Mouse (Mus musculus): ENCODE data around the gene Akt1s1.

The Akt1s1 gene

DNA sequence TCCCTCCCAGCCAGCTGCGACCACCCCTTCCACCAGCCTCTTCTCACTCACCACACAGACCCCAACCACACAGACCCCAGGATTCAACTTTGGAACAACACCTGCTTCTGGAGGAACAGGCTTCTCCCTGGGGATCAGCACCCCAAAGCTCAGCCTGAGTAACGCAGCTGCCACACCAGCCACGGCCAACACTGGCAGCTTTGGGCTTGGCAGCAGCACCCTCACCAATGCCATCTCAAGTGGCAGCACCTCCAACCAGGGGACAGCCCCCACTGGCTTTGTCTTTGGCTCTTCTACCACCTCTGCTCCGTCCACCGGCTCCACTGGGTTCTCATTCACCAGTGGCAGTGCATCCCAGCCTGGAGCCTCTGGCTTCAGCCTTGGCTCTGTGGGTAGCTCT is 20.1 kb upstream of the Akt1s1 start:
- no peak for DNase-seq

DNA sequence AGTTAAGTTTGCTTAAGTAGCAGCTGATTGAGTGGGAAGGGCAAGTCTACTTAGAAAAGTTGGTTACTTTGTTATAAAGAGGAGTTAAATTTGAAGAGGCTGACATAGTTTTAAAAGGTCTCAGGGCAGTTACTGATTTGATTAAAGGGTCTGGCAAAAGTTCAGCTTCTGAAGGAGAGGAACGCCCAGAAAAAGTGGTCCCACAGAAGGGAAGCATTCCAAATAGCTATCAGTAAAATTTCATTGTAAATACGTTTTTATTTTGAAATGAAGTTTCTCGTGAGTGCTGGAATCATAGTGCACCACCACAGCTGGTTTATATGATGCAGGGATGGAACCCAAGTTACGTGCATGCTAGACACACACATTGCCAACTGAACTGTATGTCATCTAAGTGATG is 16.0 kb upstream of the Akt1s1 start:
- no peak for DNase-seq

DNA sequence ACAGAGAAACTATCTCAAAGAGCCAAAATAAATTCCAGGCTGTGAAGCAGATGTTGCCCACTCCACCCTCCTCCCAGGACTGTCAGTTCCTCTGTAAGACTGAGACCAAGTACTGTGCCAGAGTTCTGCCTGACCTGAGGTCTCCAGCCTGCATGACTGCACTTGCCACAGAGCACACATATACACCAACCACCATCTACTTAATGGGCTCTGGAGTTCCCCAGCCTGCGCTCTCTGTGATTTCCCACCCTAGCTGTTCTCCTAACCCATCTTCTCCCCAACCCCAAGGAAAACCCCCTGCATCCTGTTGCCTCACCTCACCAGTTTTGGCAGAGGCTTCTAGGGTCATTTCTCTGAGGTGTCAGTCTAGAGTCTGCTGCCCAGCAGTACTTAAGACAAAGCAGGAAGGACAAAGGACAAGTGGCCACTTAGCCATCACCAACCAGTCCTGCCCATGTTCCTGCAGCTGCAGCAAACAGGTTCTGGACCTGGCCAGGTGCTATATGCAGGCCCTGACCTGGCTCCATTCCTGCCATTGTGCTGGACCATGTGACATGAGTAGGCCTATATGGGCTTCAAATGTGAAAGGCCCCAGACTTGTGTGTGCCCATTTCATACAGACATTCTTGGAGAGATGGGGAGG is 13.3 kb upstream of the Akt1s1 start:
- DNase-seq, result no peak

DNA sequence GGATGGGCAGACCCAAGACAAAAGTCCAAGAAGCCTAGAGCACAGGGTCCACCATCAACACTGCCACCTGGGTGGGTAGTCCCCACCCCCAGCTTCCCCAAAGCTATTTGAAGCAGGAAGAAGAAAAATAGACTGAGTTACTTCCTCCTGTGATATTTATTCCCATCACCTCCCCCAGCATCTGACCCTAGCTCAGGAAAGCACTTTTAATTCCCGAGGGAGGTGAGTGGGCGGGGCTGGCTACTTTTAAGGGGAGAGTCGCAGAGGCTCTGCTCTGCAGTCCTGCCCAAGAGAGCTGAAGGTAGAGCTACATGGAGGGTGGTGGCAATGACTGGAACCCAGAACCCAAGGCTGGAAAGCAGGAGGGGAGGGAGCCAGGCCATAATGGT is 12.8 kb upstream of the Akt1s1 start:
- no peak for DNase-seq

DNA sequence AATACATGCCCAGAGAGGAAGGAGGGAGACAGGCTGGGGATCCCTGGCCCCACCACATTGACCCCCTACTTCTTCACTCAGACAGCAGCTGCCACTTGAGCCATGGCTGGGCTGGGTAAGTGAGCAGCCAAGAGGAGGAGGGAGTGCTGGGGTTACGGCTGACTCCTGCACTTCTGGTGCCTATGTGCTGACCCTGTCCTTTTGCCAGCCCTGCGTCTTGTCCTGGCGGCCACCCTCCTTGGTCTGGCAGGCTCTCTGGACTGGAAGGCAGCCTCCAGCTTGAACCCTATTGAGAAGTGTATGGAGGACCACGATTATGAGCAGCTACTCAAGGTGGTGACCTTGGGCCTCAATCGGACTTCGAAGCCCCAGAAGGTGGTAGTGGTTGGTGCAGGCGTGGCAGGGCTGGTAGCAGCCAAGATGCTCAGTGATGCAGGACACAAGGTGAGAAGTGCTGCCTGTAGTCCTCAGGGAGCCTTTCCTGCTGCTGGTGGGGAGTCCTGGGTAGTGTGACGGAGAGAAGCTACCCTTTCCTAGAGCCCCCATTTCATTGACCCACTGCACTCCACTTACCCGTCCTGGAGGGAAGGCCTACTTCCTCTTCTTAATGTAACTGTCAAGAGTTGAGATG is 12.3 kb upstream of the Akt1s1 start:
- no peak for DNase-seq

DNA sequence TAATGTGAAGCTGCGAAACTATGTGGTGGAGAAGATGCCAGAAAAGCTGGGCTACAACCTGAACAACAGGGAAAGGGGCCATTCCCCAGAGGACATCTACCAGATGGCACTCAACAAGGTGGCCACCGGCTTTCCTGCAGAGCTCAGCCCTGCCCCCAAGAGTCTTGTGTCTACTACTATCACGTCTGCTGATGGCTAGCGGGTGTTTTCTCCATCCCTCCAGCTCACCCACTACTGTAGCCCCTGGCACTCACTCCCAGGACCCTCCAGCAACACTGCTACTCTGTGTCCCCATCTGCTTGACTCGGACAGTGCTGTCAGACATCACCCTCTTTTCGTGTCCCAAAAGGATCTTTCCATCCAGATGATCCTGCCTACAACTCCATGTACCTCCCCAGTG is 10.7 kb upstream of the Akt1s1 start:
- no peak for DNase-seq

DNA sequence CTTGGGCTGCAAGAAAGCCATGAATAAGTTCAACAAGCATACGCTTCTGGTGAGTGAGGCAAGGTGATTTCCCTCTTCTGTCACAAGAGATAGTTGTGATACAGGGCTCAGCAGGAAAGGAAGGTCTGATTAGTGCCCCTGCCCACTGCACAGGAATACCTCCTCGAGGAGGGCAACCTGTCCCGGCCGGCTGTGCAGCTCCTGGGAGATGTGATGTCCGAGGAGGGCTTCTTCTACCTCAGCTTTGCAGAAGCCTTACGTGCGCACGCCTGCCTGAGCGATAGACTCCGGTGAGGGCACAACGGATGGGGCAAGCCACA is 9.7 kb upstream of the Akt1s1 start:
- no peak for DNase-seq

DNA sequence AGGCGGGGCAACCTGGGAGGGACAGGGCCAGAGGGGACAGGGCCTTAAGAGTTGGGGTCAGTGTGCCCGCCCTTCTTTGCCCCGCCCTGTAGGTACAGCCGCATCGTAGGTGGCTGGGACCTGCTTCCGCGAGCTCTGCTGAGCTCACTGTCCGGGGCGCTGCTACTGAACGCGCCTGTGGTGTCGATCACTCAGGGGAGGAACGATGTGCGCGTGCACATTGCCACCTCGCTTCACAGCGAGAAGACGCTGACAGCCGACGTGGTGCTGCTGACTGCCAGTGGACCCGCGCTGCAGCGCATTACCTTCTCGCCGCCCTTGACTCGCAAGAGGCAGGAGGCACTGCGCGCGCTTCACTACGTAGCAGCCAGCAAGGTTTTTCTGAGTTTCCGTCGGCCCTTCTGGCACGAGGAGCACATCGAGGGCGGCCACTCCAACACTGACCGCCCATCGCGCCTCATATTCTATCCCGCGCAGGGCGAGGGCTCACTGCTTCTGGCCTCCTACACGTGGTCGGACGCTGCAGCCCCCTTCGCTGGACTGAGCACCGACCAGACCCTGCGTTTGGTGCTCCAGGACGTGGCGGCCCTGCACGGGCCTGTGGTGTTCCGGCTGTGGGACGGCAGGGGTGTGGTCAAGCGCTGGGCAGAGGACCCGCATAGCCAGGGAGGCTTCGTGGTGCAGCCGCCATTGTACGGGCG is 9.2 kb upstream of the Akt1s1 start:
- DNase-seq, result peak; percentile 60

DNA sequence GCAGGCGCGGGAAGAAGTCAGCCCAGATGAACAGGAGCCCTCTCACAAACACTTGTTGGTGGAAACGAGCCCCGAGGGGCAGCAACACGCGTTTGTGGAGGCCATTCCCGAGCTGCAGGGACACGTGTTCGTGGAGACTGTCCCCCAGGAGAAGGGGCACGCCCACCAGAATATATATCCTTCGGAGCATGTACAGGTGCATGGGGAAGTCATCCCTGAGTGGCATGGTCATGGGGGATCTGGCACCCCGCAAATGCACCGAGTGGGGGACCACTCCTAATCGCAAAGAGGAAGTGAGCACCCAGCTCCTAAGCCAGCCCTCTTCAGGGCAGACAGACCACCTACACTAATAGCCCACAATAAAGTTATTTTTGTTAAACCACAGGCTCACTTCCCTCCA is 8.4 kb upstream of the Akt1s1 start:
- no peak for DNase-seq

DNA sequence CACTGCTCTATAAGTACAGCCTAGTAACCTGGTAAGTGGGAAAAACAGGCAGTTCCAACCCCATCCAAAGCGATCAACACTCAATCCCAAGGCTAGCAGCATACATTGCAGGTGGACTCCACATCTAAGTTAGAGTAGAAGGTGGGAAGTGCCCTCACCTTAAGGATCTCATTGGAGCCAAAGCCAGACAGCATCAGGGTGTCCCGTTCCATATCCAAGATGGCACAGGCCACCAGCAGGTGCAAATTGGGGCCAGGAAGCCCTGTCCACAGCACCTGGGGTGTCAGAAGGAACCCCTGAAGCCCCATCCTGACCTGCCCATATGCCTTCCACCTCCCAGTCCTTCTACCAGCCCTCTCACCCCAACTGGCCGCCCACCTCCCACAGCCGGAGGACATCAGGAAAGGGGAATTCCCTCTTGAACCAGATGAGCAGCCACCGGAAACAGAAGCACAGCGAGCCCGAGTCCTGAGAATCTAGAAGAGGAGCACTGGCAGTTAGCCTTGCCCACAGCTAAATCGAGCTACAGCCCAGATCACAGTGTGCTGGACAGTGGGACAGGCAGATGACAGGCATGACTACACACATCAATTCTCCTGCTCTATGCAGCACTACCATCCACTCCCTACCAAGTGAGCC is 6.8 kb upstream of the Akt1s1 start:
- no peak for DNase-seq

DNA sequence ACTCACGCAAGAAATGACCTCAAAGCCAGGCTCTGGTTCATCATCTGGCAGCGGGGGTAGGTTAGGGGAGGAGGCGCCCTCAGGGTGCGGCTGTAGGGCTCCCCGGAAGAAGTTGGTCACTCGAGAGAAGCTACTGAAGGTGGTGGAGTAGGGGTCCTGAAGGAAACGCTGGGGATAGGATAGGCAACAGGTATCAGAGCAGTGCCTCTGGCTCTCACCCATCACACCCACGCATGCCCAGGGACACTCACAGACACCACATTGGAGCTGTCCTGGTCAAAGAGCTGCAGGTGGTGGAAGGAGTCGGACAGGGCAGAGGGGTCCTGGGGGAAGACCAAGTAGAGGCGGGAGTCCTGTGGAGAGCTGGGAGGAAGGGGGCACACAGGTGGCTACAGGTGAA is 3.8 kb upstream of the Akt1s1 start:
- no peak for DNase-seq

DNA sequence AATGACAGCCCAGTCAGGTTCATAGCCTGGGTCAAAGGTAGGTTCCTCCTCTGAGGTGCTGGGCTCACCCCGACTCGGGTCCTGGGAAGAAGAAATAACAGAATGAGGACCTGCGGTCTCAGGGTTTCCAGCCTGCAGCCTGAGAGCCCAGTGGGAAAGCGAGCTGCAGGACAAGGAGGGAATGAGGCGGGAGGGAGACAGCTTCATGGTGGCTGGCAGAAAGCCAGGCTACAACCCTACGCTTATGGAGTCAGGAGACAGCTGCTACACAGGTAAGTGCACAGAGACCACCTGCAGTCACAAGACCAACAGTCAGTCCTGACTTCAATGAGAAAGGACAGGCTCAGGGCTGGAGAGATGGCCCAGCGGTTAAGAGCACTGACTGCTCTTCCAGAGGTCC is 2.0 kb upstream of the Akt1s1 start:
- DNase-seq, result no peak

DNA sequence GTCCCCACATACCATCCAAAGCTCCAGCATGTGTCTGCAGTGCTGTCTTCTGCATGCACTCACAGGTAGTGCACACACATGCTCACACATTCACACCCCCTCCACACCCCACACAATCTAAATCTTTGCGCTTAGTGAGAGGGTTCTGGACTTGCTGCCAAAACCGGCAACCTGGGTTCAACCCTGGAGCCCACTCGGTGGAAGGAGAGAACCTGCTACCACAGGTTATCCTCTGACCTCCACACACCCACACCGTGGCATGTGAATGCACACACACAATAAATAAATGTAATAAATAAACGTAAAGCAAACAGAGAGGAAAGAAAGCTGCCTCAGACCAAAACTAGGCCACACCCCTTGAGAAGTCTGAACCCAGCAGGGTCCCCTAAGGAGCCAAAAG is 1.0 kb upstream of the Akt1s1 start:
- no peak for DNase-seq

DNA sequence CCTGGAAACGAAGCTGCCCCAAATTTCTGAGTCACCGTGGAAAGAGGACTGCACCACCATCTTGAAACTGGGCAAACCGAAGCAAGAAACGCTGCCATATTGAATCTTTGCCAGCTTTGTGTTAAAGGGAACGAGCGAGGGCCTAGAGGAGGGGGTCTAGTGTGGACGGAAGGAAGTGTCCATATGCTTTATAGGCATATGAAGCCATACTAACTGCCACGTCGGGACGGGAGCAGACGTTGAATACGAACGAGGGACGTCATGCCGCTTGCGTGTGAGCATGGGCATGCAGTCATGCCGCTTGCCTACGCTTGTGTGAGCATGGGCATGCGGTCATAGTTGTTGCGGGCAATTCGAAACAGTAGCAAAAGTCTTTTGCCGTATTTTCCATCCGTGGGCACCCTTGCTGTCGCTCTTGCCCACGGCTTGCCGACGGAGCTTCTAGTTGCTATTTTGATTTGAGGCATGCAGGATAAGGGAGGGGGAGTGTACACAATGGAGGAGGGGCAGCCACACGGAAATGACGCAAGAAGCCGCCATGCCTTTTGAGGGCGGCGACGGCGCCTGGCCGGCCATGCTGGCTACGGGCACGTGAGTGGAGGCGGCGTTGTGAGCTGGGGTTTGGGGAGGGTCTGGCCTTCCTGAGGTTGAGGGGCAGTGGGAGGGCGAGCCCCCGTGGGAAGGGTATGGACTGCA is 773 bp downstream of the Akt1s1 start:
- peak; percentile 92 for DNase-seq

DNA sequence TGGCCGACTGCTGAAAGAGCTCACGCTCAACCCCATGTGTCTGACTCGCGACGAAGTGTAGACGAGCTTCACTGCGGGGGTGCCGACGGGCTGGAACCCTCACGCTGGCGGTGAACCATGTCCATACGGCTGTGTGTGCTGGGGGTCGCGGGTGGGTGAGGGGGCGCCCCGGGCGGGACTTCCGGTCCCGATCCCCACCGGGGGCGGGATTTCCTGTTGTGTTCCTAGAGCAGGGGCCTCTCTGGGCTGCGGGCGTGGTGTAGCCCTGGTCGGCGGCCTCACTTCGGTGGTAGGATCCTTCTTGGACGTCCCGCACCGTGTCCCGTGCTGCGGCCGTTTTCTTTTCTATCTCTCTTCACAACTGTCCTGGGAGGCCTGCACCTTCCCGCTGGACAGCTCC is 1.4 kb downstream of the Akt1s1 start:
- DNase-seq, result peak; percentile 74

DNA sequence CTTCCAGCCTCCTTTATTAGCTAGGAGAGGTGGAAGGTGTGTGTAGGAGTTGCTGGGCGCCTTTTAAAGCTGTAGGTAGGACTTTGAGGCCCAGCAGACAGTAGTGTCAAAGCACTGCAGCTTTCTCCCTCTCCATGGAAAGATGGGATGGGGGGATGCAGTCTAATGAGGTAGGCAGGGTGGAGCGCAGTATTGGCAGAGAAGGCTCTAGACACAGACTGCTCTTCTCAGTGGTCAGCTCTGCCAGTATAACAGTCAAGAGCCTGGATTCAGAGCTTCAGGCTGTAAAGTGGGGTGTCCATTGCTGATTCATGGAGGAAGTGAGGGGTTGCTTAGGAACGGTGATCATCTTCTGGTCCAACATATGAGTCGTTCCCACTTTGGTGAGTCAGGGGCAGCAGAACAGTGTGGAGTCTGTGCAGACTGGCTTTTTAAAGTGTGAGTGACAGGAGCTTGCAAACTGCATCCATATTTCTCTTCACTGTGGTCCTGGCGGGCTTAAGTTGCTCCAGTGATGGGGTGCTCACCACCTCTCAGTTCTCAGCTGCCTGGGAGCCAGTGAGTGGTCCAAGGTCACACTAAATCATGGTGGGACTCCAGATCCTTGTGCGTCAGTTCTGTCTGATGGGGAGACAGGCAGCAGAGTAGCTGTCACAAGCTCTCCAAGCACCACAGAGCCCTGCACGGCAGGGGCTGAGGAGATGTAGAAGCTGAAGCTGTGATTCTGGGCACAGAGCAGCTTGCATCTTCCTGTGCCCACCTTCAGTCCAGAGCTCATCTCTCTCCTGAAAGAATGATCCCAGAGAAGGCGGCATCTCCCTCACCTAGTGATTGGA is 2.2 kb downstream of the Akt1s1 start:
- no peak for DNase-seq

DNA sequence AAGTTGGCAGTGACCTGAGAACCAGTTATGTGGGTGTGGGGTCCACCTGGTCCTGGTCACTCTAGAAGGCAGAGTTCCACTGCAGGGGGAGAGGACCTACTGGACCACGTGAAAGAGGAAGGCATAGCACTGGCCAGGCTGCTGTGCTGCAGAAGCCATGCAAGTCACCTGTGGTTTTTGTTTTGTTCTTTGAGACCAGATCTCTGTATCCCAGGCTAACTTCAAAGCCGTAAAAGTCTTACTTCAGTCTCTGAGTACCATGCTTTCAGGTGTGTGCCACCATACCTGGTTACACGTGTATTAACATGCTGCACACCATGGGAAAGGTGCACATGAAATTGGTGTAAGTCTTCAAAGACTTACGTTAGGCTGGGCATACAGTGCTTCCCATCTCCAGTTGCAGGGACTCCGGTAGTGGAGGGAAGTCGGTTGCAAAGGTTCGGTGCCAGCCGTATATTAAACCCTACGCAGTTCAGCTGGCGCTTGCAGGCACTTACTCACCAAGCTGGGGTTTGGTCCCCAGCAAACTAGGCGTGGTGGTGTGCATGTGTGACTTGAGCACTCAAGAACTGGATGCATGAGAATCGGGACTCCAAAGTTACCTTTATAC is 2.9 kb downstream of the Akt1s1 start:
- no peak for DNase-seq

DNA sequence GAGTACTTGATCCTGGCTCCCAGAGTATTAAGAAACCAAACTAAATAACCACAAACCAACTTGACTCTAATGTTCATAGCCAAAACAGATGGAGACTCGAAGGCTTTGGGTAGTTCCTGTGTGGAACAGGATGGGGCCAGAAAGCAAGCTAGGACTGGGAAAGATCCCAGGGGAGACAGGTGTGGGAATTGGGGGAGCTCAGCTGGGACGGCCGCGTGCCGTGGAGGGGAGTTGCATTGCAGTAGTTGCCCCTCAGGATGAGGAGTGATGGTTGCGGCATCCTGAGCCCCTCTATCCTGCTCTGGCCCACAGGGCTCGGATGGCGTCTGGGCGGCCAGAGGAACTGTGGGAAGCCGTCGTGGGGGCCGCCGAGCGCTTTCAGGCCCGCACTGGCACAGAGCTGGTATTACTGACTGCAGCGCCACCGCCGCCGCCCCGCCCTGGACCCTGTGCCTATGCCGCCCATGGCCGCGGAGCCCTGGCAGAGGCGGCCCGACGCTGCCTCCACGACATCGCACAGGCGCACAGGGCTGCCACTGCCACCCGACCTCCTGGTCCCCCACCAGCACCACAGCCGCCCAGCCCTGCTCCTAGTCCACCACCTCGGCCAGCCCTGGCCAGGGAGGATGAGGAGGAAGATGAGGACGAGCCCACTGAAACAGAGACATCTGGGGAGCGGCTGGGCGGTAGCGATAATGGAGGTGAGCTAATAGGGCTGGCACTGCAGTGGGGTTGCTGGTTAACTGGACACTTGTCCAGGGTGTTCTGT is 3.7 kb downstream of the Akt1s1 start:
- DNase-seq, result no peak

DNA sequence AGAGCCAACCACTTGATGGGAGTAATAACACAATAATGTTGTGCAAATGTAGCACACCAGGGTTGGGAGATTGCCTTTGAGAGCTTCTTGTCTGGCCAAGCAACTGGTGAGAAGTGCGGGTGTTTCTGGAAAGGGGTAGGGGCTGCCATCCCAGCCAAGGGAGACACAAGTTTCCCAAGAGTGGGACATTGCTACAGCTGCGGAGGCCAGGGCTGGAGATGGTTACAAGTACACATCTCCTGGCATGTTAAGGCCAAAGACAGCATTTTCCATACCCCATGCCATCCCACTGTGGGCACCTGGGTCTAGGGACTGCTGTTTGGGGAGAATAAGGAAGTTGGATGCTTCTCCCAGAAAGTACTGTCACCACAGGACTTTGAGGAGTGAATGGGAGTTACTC is 4.3 kb downstream of the Akt1s1 start:
- DNase-seq, result no peak

DNA sequence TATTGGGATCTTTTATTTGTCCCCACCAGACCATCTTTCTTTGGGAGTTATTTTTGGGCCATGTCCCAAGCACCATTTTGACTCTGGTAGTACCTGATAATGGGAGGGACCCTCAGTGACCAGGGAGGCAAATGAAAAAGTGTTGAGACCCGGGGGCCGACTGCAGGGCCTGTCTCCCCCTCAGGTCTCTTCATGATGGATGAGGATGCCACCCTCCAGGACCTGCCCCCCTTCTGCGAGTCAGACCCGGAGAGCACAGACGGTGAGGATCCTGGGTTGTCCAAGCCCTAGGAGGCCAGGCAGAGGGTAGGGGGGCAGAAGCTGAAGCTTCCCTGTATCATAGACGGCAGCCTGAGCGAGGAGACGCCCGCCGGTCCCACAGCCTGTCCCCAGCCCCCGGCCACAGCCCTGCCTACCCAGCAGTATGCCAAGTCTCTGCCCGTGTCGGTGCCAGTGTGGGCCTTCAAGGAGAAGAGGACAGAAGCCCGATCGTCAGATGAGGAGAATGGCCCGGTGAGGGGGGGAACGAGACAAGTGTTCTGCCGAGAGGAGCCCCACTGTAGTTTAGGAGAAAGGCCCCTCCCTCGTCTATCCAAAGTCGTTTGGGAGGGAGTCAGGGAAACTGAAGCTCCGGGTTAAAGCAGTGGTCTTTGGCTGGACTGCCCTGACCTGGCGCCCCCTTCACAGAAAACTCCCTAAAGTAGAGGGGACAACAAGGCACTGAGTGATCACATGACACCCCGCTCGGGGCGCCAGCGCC is 5.0 kb downstream of the Akt1s1 start:
- no peak for DNase-seq
